Mouse (Mus musculus) spleen, postnatal 14 days (tissue): ENCODE data around the gene D430042O09Rik.

Experiments used
- DNase-seq, 2 experiments: peaks; one replicate each; pipeline ENCODE4 v3.0.0; 2021 to 2022; ENCODE audit warnings: low spot score in 2 of 2

D430042O09Rik gene

DNA sequence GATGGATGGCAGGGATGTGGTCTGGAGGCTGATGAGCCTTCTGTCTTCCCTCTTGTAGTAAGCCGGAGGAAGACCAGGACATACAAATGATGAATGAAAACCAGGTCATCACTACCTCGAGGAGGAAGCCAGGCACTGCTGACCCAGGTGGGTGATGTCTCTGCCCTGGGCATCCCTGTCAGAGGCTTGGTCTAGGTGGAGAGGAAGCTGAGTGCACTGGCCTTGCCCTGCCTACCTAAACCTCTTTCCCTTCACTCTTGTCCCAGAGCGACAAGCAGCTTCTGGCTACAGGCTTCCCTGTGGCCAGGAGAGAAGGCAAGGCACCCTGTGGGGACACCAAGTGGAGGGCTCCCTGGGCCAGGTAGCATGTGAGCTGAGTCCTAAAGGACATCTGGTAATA is 165.2 kb downstream of the D430042O09Rik start:
- no peak for DNase-seq

DNA sequence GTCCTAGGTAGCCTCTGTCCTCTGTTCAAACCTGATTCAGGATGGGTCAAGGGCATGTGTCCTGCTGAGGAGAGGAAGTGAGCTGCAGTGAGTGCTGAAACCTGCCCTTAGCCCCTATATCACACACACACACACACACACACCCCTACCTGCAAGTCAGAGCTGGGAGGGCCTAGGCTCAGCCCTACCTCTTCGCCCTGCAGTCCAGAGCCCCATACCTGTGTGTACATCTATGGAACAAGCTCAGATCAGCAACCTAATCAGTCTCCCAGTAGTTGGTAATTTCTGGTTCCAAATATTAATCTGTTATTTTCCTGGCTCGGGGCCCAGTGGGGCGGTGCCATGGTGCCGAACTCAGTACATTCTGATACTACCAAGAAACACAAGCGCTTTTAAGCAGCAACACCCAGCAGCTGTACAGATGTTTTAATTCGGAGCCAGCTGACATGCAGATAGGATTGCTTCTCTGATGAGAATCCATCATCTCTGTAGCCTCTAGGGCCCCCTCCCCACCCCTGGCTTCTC is 166.3 kb downstream of the D430042O09Rik start:
- DNase-seq, result no peak

DNA sequence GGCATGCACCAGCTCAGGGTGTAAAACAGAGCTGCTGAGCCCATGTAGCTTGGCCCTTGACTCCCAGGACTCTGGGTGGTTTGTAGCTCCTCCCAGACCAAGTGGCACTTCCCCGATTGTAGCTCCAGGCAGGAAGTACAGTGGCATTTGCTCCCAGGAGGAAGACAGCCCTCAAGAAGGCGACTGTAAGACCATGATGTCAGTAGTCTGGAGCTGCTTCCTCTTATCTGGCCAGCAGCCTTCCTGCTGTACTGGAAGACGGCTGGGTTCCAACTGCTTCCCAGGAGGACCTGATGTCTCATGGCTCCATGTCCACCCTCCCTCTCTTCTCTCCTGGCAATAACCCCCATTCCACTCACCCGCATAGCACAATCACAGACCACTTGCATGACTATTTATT is 170.4 kb downstream of the D430042O09Rik start:
- no peak for DNase-seq

DNA sequence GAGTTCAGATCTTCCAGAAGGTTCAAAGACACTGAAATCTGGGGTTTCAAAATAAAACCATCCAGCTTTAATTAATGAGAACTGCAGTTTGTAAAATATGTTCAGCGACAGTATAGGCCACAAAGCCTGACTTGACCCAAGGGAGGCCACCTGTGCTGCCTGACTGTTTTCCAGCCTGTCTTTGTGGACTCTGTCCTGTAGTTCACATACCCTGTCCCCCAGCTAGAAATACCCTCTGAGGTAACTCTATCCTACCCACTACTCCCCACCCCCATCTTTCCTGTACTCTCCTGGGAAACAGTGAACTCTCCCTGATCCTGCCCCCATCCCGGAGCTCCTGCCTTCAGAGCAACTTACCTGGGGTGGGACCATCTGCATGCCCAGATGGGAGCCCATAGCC is 175.5 kb downstream of the D430042O09Rik start:
- DNase-seq, result no peak

DNA sequence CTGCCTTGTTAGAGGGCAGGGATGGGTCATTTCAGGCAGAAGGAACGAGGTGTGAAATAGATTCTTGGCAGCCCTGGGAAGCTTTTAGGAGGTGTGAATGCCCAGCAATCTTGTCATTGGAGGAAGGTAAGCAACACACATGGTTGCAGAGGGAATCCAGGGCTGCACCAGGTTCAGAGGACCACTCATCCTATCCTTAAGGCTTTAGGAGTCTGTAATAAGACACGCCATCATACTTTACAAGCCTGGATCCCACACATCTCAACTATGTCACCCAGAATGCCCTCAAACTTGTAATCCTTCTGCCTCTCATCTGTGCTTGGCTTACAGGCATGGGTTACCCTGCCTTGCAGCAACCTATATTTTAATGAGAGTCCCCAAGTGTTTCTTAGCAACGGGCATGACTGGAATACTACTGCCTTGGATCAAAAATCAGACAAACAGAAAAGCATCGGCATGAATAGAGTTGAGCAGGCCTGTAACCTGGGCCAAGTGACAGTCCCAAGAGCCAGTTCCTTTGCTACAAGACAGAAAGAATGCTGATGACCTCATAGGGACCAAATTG is 178.5 kb downstream of the D430042O09Rik start:
- no peak for DNase-seq

DNA sequence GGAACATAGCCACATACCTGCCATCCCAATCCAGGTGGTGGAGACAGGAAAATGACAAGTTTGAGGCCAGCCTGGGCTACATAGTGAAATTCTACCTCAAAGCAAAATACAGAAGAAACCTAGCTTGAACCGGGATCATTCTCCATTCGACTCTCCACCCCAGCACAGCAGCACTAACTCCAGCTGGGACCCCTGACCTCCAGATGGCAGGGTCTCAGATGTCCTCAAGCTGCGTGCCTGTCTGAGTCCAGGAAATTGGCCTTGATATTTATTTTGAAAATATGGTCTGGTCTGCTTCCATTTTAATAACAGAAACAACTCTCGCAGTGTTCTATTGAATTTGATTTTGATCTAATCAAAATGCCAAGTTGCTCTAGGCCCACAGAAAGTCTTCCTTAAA is 179.4 kb downstream of the D430042O09Rik start:
- DNase-seq, result no peak

DNA sequence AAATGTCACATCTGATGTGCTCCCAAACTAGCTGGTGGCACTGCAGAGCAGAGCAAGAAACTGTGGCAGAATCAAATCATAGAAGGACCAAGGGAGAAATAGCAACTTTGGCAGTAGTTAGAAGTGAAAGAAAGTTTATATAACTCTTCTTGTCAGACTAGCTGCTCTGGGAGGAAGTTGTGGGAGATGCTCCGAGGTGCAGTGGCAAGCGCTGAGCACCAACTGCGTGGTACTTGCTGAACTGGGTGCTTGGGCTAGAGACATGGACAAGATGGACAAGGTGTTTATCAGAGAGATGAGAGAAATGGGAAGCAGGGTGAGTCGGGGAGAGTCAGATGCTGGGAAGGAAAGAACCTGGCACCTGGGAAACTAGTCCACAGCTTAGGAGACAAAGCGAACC is 180.1 kb downstream of the D430042O09Rik start:
- DNase-seq, result no peak

DNA sequence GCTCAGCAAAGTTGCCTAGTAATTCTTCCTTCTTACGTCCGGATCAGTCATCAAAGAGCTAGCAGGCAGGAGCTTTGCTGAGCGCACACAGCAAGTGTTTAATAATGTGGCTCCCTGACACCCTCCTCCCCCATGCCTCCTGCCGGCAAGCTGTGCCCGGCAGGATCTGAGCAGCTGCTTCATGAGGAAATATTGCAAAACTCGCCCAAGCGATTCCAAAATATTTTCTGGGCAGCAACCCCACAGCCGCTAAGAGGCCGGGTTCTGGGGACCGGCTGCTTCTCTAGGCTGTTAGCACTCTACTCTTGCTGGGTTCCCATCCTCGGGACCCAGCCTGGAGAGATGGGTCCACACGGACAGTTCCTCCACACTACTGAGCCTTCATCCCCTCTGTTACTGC is 180.7 kb downstream of the D430042O09Rik start:
- DNase-seq, result no peak

DNA sequence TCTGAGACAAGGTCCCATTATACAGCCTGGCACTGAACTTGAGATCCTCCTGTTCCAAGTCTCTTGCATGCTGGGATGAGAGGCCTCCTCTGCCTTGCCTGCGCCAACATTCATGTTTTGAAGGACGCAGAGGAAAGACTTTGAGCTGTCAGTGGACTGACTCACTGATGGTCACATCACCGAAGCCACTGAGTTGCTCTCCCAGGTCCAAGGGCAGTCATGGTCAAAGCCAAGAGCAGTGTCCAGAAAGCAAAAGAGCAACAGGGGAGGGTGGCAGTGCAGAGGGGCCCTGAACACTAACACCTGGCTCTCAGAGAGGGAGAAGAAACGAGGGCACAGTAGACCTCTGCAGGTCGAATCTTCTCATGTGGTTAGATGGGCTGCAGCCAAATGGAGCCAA is 185.9 kb downstream of the D430042O09Rik start:
- DNase-seq, result no peak

DNA sequence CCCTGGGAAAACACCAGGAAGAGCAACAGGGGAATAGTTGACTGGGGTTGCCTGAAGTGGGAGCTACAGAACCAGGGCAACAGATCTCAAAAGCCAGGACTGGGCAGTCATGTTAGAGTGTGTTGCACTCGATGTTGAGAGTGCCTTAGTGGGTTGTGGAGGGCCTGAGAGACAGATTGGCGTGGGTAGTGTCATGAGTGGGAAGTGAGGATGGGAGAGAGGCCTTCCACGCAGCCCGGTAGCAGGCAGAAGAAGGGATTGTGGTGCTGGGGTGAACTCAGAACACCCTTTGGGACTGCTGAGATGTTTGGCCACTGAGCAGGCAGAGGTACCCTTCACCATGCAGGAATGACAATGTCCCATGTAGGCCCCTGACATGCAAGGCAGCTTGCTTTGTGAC is 189.4 kb downstream of the D430042O09Rik start:
- no peak for DNase-seq

DNA sequence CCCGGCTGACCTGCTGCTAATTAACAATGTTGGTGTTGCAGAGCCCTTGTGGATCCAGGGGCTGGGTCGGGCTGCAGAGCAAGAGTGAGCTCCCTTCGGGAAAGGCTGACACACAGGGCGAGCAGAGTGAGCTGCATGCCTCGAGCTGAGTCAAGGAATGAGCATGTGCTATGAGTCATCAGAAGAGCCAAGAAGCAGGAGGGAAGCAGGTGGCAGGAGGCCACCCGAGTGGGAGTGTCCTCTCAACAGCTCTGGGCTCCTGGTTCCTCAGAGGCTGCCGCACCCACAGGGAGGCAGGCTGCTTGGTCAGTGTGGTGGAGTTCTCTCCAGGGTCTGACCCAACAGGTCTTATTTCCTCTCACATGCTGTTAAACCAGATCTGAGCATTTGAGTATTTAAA is 191.3 kb downstream of the D430042O09Rik start:
- no peak for DNase-seq

DNA sequence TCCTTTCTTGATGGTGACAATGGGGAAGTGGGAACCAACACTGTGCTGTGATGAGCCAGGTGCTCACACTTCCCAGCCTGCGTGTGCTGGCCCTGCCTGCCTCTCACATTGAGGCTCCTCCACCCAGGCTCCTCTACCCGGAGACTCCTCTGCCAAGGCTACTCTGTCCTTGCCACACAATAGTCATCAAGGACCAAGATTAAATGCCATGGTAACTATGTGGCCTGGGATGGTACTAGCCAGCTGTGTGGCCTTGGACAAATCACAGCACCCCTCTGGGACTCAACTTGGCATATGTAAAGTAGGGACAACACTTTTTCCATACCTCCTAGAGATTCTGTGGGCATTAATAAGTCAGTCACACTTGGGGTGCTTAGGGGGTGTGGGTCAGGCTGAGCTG is 192.2 kb downstream of the D430042O09Rik start:
- DNase-seq, result no peak

DNA sequence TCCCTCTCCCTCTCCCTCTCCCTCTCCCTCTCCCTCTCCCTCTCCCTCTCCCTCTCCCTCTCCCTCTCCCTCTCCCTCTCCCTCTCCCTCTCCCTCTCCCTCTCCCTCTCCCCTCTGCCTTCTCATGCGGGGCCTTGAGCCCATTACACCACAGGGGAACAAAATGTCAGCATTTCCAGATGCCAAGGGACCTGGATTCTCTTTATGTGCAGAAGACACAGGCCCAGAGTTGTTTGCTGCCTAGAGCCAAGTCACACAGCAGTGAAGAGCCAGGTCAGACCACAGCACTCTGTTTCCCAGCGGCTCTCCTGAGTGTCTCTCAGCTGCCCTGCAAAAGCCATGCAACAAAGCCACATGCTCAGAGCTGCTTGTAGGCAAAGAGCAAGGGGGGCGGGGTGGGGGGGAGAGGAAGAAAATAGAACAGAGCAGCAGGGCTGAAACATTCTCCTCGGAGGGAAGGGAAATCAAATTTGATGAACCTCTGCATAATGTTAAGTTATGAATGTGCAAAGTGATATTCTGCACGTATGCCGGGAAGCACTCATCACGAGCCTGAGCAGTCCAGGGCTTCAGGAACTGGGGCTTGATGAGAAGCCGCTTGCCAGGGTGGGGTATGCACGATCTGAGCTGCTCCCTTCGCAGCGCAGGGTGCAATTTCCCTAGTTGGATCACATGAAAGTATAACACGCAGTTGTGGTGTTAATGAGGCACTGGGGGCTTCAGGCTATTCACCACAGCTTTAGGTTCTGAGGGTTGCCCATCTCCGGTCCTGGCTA is 192.9 kb downstream of the D430042O09Rik start:
- DNase-seq, result no peak

DNA sequence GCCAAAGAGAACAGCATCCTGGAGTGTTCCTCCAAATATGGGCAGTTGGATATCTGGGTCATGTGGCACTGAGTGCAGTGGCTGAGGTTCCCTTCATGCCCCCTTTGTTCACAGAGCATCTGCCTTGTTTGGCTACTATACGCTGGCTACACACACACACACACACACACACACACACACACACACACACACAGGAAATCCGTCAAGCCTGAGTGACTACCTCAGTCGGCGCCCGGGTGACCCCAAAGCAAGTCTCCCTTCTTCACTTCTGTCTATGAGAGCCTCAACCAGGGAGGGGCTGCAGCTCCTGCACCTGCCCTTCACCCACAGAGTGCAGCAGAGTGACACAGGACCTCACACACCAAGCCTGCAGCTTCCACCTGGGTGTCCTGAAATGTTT is 213.1 kb downstream of the D430042O09Rik start:
- peak; percentile 14 to 33 for DNase-seq

DNA sequence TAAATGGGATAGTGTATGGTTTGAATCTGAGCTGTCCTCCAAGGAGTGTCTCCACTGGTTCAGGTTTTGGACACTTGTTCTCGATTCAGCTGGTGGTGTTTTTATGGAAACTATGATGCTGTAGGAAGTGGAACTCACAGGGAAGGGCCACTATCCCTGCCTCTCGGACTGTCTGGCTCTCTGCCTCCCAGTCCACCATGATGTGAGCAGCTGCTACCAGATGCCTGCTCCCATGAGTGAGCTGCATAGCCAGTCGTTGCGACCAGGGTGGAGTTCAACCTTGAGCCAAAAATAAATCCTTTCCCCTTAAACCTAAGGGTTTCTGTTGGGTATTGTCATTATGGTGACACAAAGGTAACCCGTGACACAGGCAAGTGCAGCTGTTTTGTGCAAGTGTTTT is 216.4 kb downstream of the D430042O09Rik start:
- DNase-seq, result no peak
